Mouse (Mus musculus): ENCODE measurements around the gene Olfr92.

DNA sequence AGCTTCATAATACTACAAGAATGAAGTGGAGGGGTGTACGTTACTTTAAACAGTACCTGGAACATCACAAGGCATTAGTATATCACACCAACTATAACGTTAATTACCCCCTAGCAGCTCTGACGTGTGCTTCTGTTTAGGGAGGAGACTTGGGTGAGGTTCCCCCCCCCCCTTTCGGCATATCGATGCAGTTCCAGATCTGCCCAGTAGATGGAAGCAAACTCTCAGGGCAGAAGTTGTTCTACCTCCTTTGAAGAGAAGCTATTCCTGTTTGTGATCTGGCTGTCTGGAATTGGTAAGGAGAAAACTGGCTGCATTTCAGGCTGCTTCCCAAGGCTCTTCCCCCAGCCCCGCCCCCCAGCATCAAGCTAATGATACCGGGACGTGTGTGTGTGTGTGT lies 36.6 kb downstream of the Olfr92 start:
- TF ChIP-seq CTCF (IDR thresholded peaks at IDR 0.05; ENCODE audit: extremely low read depth, insufficient read depth, low read length) (peak; percentile 83), POLR2A (IDR thresholded peaks at IDR 0.05; ENCODE audit: extremely low read depth, insufficient read depth, low read length) (no peak)
